Mouse (Mus musculus) lung, adult 2 months (tissue): ENCODE data around the gene Suclg1.

ENCODE experiments used
- CTCF ChIP-seq: fragments of 200-500 bp; IDR thresholded peaks from 2 replicates; pipeline ENCODE4 v1.5.1; 2011; ENCODE audit warnings: mild to moderate bottlenecking, low read length, control low read depth; ENCODE audit not compliant: insufficient read depth
- POLR2A ChIP-seq: fragments of 200-500 bp; IDR thresholded peaks from 2 replicates; pipeline ENCODE4 v1.6.1; 2011; ENCODE audit warnings: low read depth, mild to moderate bottlenecking, control low read depth, low read length, borderline replicate concordance; ENCODE audit errors: extremely low read depth

DNA sequence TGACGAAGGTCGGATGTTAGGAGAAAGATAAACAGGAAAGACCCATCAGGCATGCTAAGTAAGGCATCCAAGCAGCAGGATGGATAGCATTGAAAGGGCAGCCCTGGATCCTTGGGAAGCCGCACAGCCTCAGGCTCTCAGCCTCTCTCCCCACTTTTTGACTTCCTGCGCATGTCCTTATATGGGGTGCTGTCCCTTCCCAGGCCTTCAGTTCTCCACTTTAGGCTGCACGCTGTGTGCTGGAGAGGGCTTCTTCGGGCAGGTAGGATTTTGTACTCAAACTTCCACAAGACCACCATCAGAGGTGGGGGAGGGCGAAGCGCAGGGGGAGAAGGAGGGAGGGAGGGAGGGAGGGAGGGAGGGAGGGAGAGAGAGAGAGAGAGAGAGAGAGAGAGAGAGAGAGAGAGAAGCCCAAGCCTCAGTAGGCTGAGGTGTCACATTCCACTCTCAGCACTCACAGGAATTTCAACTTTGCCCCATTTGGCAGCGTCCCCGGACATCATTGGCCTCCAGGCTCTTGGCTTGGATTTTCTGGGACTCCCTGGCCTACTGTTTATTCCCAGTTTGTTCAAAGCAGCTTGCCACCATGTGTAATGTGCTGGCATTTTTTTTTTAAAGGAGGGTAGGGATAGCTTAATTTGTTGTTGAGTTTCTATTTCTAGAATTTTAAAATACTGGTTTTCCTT lies 25.2 kb upstream of the Suclg1 start:
- TF ChIP-seq CTCF (no peak), POLR2A (no peak)
